Mouse (Mus musculus): Measurements from ENCODE around the gene Zfp616. TPM values are rescaled to one million over a fixed set of nuclear protein-coding genes. Genes with fewer than 3 reads are reported as not detected.

Zfp616 gene
- not detected for total RNA-seq (2021)

DNA sequence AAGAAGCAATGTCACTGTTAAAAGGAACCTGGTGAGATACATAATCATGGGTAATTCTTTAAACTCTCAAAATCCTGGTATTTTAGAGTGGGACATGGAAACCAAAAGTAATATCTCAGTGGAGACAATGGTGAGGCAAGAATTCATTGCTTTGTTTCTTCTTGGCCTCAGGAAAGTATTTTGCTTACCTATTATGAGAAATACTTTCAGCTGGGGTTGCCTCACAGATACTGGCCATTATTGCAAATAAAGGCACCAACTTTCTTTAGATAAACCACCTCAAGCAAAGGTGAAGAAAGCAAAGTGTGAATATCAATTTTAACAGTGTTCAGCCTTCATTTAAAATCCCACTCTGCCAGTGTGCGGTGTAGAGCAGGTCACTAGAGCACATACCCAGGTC, at the start of gene Zfp616:
Gene Zfp616 (plus strand): TSS at position 301 of the 400 bp plus-strand sequence.
- DNase-seq: no peak

DNA sequence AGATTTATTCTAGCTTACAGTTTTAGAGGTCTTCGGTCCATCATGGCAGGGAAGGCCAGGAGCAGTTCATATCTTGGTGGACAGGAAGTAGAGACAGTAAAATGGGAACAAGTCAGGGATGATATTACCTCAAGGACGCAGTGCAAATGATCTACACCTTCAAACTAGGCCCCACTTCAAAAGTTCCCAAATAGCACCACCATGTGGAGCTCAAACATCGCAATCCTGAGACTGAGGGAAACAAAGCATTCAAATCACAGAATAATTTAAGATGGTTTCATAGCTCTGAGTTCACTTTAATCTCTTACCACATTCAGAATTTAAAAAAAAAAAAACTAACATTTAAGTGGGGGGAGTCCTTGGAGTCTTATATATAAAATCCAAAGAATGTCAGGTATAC, 18.4 kb upstream of the Zfp616 start:
- no peak for DNase-seq

DNA sequence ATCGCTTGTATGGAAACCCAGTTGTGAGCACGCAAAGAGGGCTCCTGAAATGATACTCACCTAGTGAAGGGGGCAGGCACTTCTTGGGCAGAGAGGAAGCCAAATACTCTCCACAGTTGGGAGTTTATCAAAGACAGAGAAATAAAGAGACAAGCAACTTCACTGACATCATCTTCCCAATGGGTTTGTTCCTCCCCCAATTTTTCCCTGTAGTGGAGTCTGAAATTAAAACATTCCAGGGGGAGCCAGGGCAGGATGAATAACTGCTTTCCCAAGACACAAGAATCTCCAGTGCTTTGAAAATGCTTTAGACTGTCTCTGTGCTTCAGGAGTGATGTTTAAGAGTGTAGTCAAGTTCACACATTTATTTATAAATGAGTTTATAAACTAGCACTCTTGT, 13.3 kb upstream of the Zfp616 start, which contains the start of the genes Olfr139 and Olfr399:
Gene Olfr139 (minus strand): TSS at position 101 of the 400 bp plus-strand sequence.
Gene Olfr399 (minus strand): TSS at position 165 of the 400 bp plus-strand sequence.
- no peak for DNase-seq

DNA sequence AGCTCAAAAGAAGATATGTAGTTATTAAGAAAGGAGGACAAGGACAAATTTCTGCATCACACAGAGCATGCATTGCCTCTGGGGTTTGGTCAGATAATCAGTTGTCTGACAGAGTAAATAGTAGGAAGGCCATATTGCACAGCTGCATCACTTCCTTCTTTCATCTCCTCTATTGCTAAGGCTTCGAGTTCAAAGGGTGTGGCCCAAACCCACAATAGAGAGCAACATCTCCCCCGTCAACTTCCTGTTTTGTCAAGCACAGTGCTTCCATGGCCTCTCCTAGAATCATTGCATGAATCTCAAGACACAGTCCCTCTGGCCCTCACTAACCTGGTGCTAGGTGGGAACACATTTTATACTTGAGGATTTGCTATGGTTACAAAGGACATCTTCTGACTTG, 31.0 kb downstream of the Zfp616 start:
- DNase-seq: no peak

DNA sequence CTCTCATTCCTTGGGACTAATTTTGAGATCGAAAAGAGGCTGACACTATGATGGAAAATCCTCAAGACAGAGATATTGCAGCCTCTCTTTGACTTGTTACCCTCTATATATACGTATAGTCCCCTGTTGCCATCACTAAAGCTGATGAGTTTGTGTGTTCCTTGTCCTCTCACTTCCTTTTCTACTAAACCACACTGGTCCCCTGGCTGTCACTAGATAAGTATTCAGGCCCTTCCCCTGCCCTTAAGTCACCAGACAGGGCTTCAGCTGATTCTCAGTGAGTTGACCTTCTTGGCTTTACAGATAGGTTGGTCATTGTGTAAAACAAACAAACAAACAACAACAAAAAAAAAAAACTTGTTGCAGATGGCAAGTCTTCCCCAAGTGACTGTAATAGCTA, 31.8 kb downstream of the Zfp616 start:
- DNase-seq: no peak

DNA sequence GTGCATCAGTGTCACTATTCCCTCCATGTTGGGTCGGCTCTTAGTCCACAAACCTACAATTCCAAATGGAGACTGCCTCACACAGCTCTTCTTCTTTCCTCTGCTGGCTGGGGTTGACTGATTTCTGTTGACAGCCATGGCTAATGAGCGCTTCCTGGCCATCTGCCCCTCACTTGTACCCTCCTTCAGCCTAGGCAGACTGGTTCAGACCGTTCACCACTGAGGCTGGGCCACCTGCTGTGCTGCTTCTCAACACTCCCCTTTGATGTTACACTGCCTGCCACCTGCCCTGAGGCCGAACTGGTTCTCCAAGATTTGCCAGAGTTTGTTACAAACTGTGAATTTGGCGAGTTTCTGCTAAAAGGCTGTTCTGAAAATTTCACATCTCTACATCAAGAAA, 35.3 kb downstream of the Zfp616 start:
- no peak for DNase-seq

DNA sequence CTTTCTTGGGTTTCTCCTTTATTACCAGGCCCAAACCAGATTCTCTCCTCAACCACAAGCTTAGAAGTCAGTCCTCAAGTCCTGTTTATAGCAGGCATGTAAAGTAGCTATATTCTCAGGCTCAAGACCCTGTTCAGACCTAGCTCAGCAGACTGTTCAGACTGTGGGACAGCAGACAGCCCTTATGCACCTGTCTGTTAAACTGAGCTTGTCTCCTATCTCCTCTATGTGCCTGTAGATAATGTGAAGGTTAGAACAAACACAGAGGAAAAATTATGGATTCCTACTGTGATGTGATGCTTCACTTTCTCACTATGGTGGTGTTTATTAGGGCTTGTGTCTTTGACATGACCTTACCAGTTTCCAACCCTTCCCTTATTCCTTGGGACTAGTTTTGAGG, 43.7 kb downstream of the Zfp616 start, which contains the start of gene Olfr401:
Gene Olfr401 (plus strand): TSS at position 301 of the 400 bp plus-strand sequence.
- DNase-seq: no peak

Other genes with a start within 250 kb of the Zfp616 start
- not detected for gene Olfr393, start 218.5 kb upstream of the Zfp616 start, total RNA-seq (2021)
- not detected for gene Olfr394, start 179.2 kb upstream of the Zfp616 start, total RNA-seq (2021)
- gene Olfr395, start 160.7 kb upstream of the Zfp616 start, total RNA-seq (2021): not detected
- not detected for gene Olfr23, start 133.3 kb upstream of the Zfp616 start, total RNA-seq (2021)
- gene Olfr397, start 109.1 kb upstream of the Zfp616 start, total RNA-seq (2021): not detected
- not detected for gene Olfr398, start 79.5 kb upstream of the Zfp616 start, total RNA-seq (2021)
- gene Olfr139, start 13.4 kb upstream of the Zfp616 start, total RNA-seq (2021): not detected
- not detected for gene Olfr399, start 13.3 kb upstream of the Zfp616 start, total RNA-seq (2021)
- not detected for gene Olfr401, start 43.8 kb downstream of the Zfp616 start, total RNA-seq (2021)
- gene Olfr402, start 83.6 kb downstream of the Zfp616 start, total RNA-seq (2021): not detected
- not detected for gene Olfr403, start 116.3 kb downstream of the Zfp616 start, total RNA-seq (2021)
- not detected for gene Olfr43, start 141.4 kb downstream of the Zfp616 start, total RNA-seq (2021)
- not detected for gene Olfr406, start 189.9 kb downstream of the Zfp616 start, total RNA-seq (2021)
- gene Olfr59, start 213.8 kb downstream of the Zfp616 start, total RNA-seq (2021): not detected

All from heart, postnatal 4 days (tissue).